ENCODE assay signal across 8 mouse cellular contexts in genomic region chr16:13446971-13447283, GRCm38 (mm10).
DNase-seq lines count a peak whose midpoint lies in the region; ATAC-seq and TF ChIP-seq lines count a peak whose summit lies in the region.

No protein-coding gene starts in this region.

- WGBS in heart, embryonic 11.5 days (ENCODE audit: insufficient replicate concordance) = 2% methylated on average over 11 of the region's 11 CpGs
- WGBS in hindbrain, embryonic 14.5 days = 2% methylated on average over 11 of the region's 11 CpGs
- under 1% methylated on average over 11 of the region's 11 CpGs for WGBS in midbrain, embryonic 15.5 days

- peaks cover 3% of the 10 kb centered on the region; the same call in 1 of the 2 replicates for H3K4me1 ChIP-seq in heart, embryonic 11.5 days (ENCODE audit: control insufficient read depth, insufficient read depth, low read length)
- H3K4me1 ChIP-seq in cortical plate, adult 2 months (ENCODE audit: control insufficient read depth, insufficient read depth, low read length) = peaks cover 2% of the 10 kb centered on the region; the same call in 1 of the 2 replicates
- peaks cover 13% of the 10 kb centered on the region; the same call in 1 of the 2 replicates for H3K4me1 ChIP-seq in hindbrain, embryonic 14.5 days (replicated peaks; ENCODE audit: control insufficient read depth, insufficient read depth, low read length)
- H3K4me1 ChIP-seq in midbrain, embryonic 15.5 days = peaks cover 45% of the 10 kb centered on the region

- H3K4me3 ChIP-seq in heart, embryonic 11.5 days (ENCODE audit: low read depth, low read length) = peak overlapping the region; percentile 83
- H3K4me3 ChIP-seq in cortical plate, adult 2 months (ENCODE audit: insufficient read depth, low read length) = peak overlapping the region; percentile 37; the same call in 1 of the 2 replicates
- H3K4me3 ChIP-seq in hindbrain, embryonic 14.5 days (replicated peaks; ENCODE audit: low read length) = peak overlapping the region; percentile 70
- H3K4me3 ChIP-seq in midbrain, embryonic 15.5 days = peak overlapping the region; percentile 88

- no peaks in the 10 kb centered on the region for H3K36me3 ChIP-seq in heart, embryonic 11.5 days (ENCODE audit: control insufficient read depth, insufficient read depth, low read length)
- no peaks in the 10 kb centered on the region for H3K36me3 ChIP-seq in hindbrain, embryonic 14.5 days (replicated peaks; ENCODE audit: control insufficient read depth, insufficient read depth)
- H3K36me3 ChIP-seq in midbrain, embryonic 15.5 days (replicated peaks) = no peaks in the 10 kb centered on the region

- H3K9me3 ChIP-seq in heart, embryonic 11.5 days (replicated peaks; ENCODE audit: control insufficient read depth, low read length) = no peaks in the 10 kb centered on the region
- H3K9me3 ChIP-seq in hindbrain, embryonic 14.5 days (ENCODE audit: control insufficient read depth, low read length) = no peaks in the 10 kb centered on the region
- no peaks in the 10 kb centered on the region for H3K9me3 ChIP-seq in midbrain, embryonic 15.5 days

- TF ChIP-seq CTCF in cortical plate, adult 2 months (IDR thresholded peaks at IDR 0.05; ENCODE audit: extremely low read depth, insufficient read depth, low read length) = no peak

- peaks cover 16% of the 10 kb centered on the region for H3K27me3 ChIP-seq in heart, embryonic 11.5 days (ENCODE audit: control insufficient read depth, insufficient read depth, low read length)
- H3K27me3 ChIP-seq in hindbrain, embryonic 14.5 days (ENCODE audit: control insufficient read depth, insufficient read depth, low read length) = peaks cover 21% of the 10 kb centered on the region
- peaks cover 4% of the 10 kb centered on the region for H3K27me3 ChIP-seq in midbrain, embryonic 15.5 days (replicated peaks)

- no peak overlapping the region for H3K27ac ChIP-seq in heart, embryonic 11.5 days (ENCODE audit: low read depth, low read length)
- no peak overlapping the region for H3K27ac ChIP-seq in cortical plate, adult 2 months (ENCODE audit: insufficient read depth, low read length)
- no peak overlapping the region for H3K27ac ChIP-seq in hindbrain, embryonic 14.5 days
- no peak overlapping the region for H3K27ac ChIP-seq in midbrain, embryonic 15.5 days

- no peak for DNase-seq in heart, adult 18-20 months
- DNase-seq in hindbrain, embryonic 14.5 days (ENCODE audit: low spot score) = no peak
- DNase-seq in right cerebral cortex, adult 2 months (ENCODE audit: low spot score in 2 of 2) = no peak
- DNase-seq in spleen, postnatal 4 days (ENCODE audit: low spot score in 2 of 2) = no peak
- DNase-seq in adrenal gland, postnatal 4 days (ENCODE audit: low spot score in 2 of 2) = no peak

- no peak for TF ChIP-seq POLR2A in cortical plate, adult 2 months (IDR thresholded peaks at IDR 0.05; ENCODE audit: extremely low read depth, insufficient read depth, low read length)

- ATAC-seq in heart, embryonic 11.5 days (replicated peaks; ENCODE audit: insufficient number of reproducible peaks, low FRiP score, low TSS enrichment) = no peak
- no peak for ATAC-seq in hindbrain, embryonic 14.5 days (ENCODE audit: low FRiP score)
- ATAC-seq in midbrain, embryonic 15.5 days (replicated peaks) = peak; percentile 16

- H3K9ac ChIP-seq in heart, embryonic 11.5 days (ENCODE audit: low read depth, low read length) = peak overlapping the region; percentile 80
- peak overlapping the region; percentile 18; the same call in 1 of the 2 replicates for H3K9ac ChIP-seq in hindbrain, embryonic 14.5 days
- 0 out of 2 replicates have a peak overlapping the region, but pooled peaks have one; percentile 87 for H3K9ac ChIP-seq in midbrain, embryonic 15.5 days

- H3K4me2 ChIP-seq in heart, embryonic 11.5 days = peak overlapping the region; percentile 98
- H3K4me2 ChIP-seq in hindbrain, embryonic 14.5 days (replicated peaks) = peak overlapping the region; percentile 99
- H3K4me2 ChIP-seq in midbrain, embryonic 15.5 days = peak overlapping the region; percentile 99

Comparison
In these comparisons a context has a peak if more than half of its experiments do, and no peak if none do; other contexts are left out.
1. H3K4me3 ChIP-seq: peak in every context shown above with its lines; median percentile 88 in midbrain, embryonic 15.5 days; 83 in heart, embryonic 11.5 days; 70 in hindbrain, embryonic 14.5 days; 37 in cortical plate, adult 2 months.
2. H3K9ac ChIP-seq: peak in every context shown above with its lines; median percentile 87 in midbrain, embryonic 15.5 days; 80 in heart, embryonic 11.5 days; 18 in hindbrain, embryonic 14.5 days.